Mouse (Mus musculus): ENCODE data around the gene Pex5l. TPM values are rescaled to one million over a fixed set of nuclear protein-coding genes. Genes with fewer than 3 reads are reported as not detected.

Gene Pex5l
- polyA plus RNA-seq, 1 experiment from 2014 or later: not detected

- TF ChIP-seq CTCF (IDR thresholded peaks at IDR 0.05; ENCODE audit: low read depth) (0 out of 2 replicates have a peak, but pooled peaks have one; percentile 3), EP300 (IDR thresholded peaks at IDR 0.05; ENCODE audit: low read depth) (no peak)
- ATAC-seq (no peak), DNase-seq (no peak)
- H3K27me3 ChIP-seq (ENCODE audit: insufficient read depth, low read length): no peaks in the 10 kb centered on the region
- H3K36me3 ChIP-seq (replicated peaks; ENCODE audit: insufficient read depth, low read length): no peaks in the 10 kb centered on the region
- H3K4me3 ChIP-seq (ENCODE audit: low read depth, low read length): no peak overlapping the region
- H3K27ac ChIP-seq (ENCODE audit: low read depth): no peak overlapping the region
- H3K9me3 ChIP-seq (ENCODE audit: low read length): no peaks in the 10 kb centered on the region
- no peaks in the 10 kb centered on the region for H3K4me1 ChIP-seq (ENCODE audit: insufficient read depth)
- H3K9ac ChIP-seq (replicated peaks): no peak overlapping the region
- WGBS (ENCODE audit: insufficient replicate concordance): 71% methylated on average over 1 of the region's 2 CpGs
- H3K4me2 ChIP-seq (ENCODE audit: low read depth, low read length): no peak overlapping the region
Measured at GRCm38 (mm10) chr3:33105785-33106184, 37.3 kb downstream of the Pex5l start.

- Histone ChIP-seq H3K27ac (ENCODE audit: low read depth) (no peak overlapping the region), H3K9me3 (ENCODE audit: low read length) (no peaks in the 10 kb centered on the region), H3K36me3 (replicated peaks; ENCODE audit: insufficient read depth, low read length) (no peaks in the 10 kb centered on the region), H3K4me1 (ENCODE audit: insufficient read depth) (no peaks in the 10 kb centered on the region), H3K27me3 (ENCODE audit: insufficient read depth, low read length) (no peaks in the 10 kb centered on the region), H3K4me3 (ENCODE audit: low read depth, low read length) (no peak overlapping the region), H3K4me2 (ENCODE audit: low read depth, low read length) (no peak overlapping the region), H3K9ac (replicated peaks) (no peak overlapping the region)
- WGBS (ENCODE audit: insufficient replicate concordance): 83% methylated on average over 6 of the region's 6 CpGs
- TF ChIP-seq CTCF (IDR thresholded peaks at IDR 0.05; ENCODE audit: low read depth) (no peak), EP300 (IDR thresholded peaks at IDR 0.05; ENCODE audit: low read depth) (no peak)
- DNase-seq (no peak), ATAC-seq (no peak)
Measured at GRCm38 (mm10) chr3:33103501-33103900, 39.5 kb downstream of the Pex5l start.

GRCm38 (mm10) chr3:33098550-33099295, 44.3 kb downstream of the Pex5l start:
- whole genome bisulfite sequencing (ENCODE audit: insufficient replicate concordance): 71% methylated on average over 9 of the region's 9 CpGs
- H3K4me2 ChIP-seq (ENCODE audit: low read depth, low read length): no peak overlapping the region
- ATAC-seq (no peak), DNase-seq (no peak)
- no peaks in the 10 kb centered on the region for H3K36me3 ChIP-seq (replicated peaks; ENCODE audit: insufficient read depth, low read length)
- no peak overlapping the region for H3K4me3 ChIP-seq (ENCODE audit: low read depth, low read length)
- TF ChIP-seq CTCF (IDR thresholded peaks at IDR 0.05; ENCODE audit: low read depth) (no peak), EP300 (IDR thresholded peaks at IDR 0.05; ENCODE audit: low read depth) (no peak)
- H3K27ac ChIP-seq (ENCODE audit: low read depth): no peak overlapping the region
- no peaks in the 10 kb centered on the region for H3K4me1 ChIP-seq (ENCODE audit: insufficient read depth)
- H3K9me3 ChIP-seq (ENCODE audit: low read length): no peaks in the 10 kb centered on the region
- no peak overlapping the region for H3K9ac ChIP-seq (replicated peaks)
- H3K27me3 ChIP-seq (ENCODE audit: insufficient read depth, low read length): no peaks in the 10 kb centered on the region

- ATAC-seq (no peak), DNase-seq (no peak)
- H3K27ac ChIP-seq (ENCODE audit: low read depth): no peak overlapping the region
- H3K9ac ChIP-seq (replicated peaks): no peak overlapping the region
- H3K4me3 ChIP-seq (ENCODE audit: low read depth, low read length): no peak overlapping the region
- H3K36me3 ChIP-seq (replicated peaks; ENCODE audit: insufficient read depth, low read length): no peaks in the 10 kb centered on the region
- no peak overlapping the region for H3K4me2 ChIP-seq (ENCODE audit: low read depth, low read length)
- WGBS (ENCODE audit: insufficient replicate concordance): 59% methylated on average over 6 of the region's 6 CpGs
- H3K27me3 ChIP-seq (ENCODE audit: insufficient read depth, low read length): no peaks in the 10 kb centered on the region
- H3K4me1 ChIP-seq (ENCODE audit: insufficient read depth): no peaks in the 10 kb centered on the region
- TF ChIP-seq EP300 (IDR thresholded peaks at IDR 0.05; ENCODE audit: low read depth) (no peak), CTCF (IDR thresholded peaks at IDR 0.05; ENCODE audit: low read depth) (no peak)
- no peaks in the 10 kb centered on the region for H3K9me3 ChIP-seq (ENCODE audit: low read length)
Measured at GRCm38 (mm10) chr3:33093646-33094045, 49.4 kb downstream of the Pex5l start.

- Histone ChIP-seq H3K4me1 (ENCODE audit: insufficient read depth) (no peaks in the 10 kb centered on the region), H3K9ac (replicated peaks) (no peak overlapping the region), H3K36me3 (replicated peaks; ENCODE audit: insufficient read depth, low read length) (no peaks in the 10 kb centered on the region), H3K27me3 (ENCODE audit: insufficient read depth, low read length) (no peaks in the 10 kb centered on the region), H3K4me2 (ENCODE audit: low read depth, low read length) (no peak overlapping the region), H3K4me3 (ENCODE audit: low read depth, low read length) (no peak overlapping the region), H3K27ac (ENCODE audit: low read depth) (no peak overlapping the region), H3K9me3 (ENCODE audit: low read length) (no peaks in the 10 kb centered on the region)
- TF ChIP-seq EP300 (IDR thresholded peaks at IDR 0.05; ENCODE audit: low read depth) (no peak), CTCF (IDR thresholded peaks at IDR 0.05; ENCODE audit: low read depth) (no peak)
- ATAC-seq (no peak), DNase-seq (no peak)
- WGBS (ENCODE audit: insufficient replicate concordance): 37% methylated on average over 9 of the region's 9 CpGs
Measured at GRCm38 (mm10) chr3:33090001-33090400, 53.0 kb downstream of the Pex5l start.

GRCm38 (mm10) chr3:33089470-33089869, 53.6 kb downstream of the Pex5l start:
- WGBS (ENCODE audit: insufficient replicate concordance): 52% methylated on average over 2 of the region's 2 CpGs

More at GRCm38 (mm10) chr3:33089470-33089869, 53.6 kb downstream of the Pex5l start:
- Histone ChIP-seq H3K27ac (ENCODE audit: low read depth) (no peak overlapping the region), H3K9me3 (ENCODE audit: low read length) (no peaks in the 10 kb centered on the region), H3K27me3 (ENCODE audit: insufficient read depth, low read length) (no peaks in the 10 kb centered on the region), H3K9ac (replicated peaks) (no peak overlapping the region), H3K4me2 (ENCODE audit: low read depth, low read length) (no peak overlapping the region), H3K4me1 (ENCODE audit: insufficient read depth) (no peaks in the 10 kb centered on the region), H3K4me3 (ENCODE audit: low read depth, low read length) (no peak overlapping the region), H3K36me3 (replicated peaks; ENCODE audit: insufficient read depth, low read length) (no peaks in the 10 kb centered on the region)
- ATAC-seq (no peak), DNase-seq (no peak)
- TF ChIP-seq EP300 (IDR thresholded peaks at IDR 0.05; ENCODE audit: low read depth): no peak
- no peak for TF ChIP-seq CTCF (IDR thresholded peaks at IDR 0.05; ENCODE audit: low read depth)

All from liver, postnatal 0 days (tissue).